Mouse (Mus musculus) heart, postnatal 0 days (tissue): ENCODE results near the gene Ccdc181.

Source experiments
- CTCF ChIP-seq: IDR thresholded peaks from 2 replicates; pipeline ENCODE4 v1.5.1; 2016; ENCODE audit warnings: antibody characterized with exemption, control low read depth, low read depth
- EP300 ChIP-seq: IDR thresholded peaks from 2 replicates; pipeline ENCODE4 v1.6.1; 2016; ENCODE audit warnings: antibody characterized with exemption, low read depth

DNA sequence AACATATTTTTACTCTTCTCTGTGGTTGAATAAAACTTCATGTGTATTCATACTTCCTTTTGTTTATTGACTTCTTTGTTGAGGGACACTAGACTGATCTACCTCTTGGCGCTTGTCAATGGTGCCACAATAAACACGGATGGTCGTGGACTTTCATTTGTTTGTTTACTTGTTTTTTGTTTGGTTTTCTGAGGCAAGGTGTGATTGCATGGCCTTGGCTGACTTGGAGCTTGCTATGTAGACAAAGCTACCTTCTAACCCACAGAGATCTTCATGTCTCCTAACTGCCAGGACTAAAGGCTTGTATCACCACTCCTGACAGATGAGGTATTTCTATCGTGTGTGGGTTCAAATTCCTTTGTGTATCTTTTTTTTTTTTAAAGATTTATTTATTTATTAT lies 48.8 kb downstream of the Ccdc181 start:
- TF ChIP-seq CTCF (no peak), EP300 (no peak)
